Mouse (Mus musculus): ENCODE measurements around the gene Myo15.

- no peak for TF ChIP-seq POLR2A (IDR thresholded peaks at IDR 0.05; ENCODE audit: borderline replicate concordance, low read depth, low read length)
- no peak for TF ChIP-seq CTCF (IDR thresholded peaks at IDR 0.05; ENCODE audit: low read depth, low read length)
These were observed 68.6 kb downstream of the Myo15 start for GRCm38 (mm10) chr11:60537468-60538347.
